Mouse (Mus musculus): ENCODE results near the gene Itgb2l. TPM values are rescaled to one million over a fixed set of nuclear protein-coding genes. Genes with fewer than 3 reads are reported as not detected.

The Itgb2l gene
- 0.06 and 0.10 TPM in 2 replicates for polyA plus RNA-seq (2012; ENCODE audit: low replicate concordance)

DNA sequence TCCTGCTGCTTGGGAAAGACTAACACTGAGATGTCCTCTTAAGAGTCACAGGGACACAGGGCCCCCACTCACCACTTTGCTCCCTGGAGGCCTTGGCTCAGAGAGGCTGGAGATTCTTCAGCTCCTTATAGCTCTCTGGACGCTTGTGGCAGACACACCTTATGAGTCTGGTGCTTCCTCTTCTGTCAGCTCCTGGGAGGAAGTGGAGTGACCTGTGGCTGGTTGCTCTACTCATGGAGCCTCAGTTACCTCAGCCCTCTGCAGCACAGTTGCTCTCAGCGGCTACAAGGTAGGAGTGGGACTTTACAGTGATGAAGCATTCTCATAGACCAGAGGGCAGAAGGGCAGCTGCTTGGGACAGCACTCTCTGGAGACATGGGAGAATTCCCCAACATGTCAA lies at the start of gene Itgb2l:
TSS of gene Itgb2l (minus strand) at position 152 of the 400 bp plus-strand sequence.

DNA sequence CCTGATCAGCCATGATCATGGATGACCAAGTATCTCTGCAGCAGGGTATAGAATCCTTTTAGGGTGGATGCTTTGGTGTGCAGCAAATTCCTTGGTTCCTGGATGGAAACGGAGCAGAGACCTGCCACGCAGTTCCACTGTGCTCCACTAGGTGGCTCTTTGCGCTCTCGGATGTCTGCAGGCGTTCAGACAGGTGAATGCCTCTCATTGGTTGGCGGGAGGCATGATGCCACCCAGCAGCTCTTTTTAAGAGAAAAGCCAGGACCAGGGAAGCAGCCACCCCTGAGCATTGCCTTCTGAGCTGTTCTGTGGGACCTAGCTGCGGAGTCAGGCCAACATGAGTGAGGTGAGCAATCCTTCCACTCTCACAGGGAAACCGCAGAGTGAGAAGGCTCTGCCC lies 24.0 kb upstream of the Itgb2l start, which contains the start of gene Pcp4:
TSS of gene Pcp4 (plus strand) at position 162 of the 400 bp plus-strand sequence.

Other genes starting within 250 kb of the Itgb2l start
- gene Sh3bgr, start 243.2 kb downstream of the Itgb2l start, polyA plus RNA-seq (2012; ENCODE audit: low replicate concordance): 0.16 TPM in 1 of 2 replicates, not detected in the other
- gene B3galt5, start 207.8 kb downstream of the Itgb2l start, polyA plus RNA-seq (2012; ENCODE audit: low replicate concordance): not detected in 2 replicates
- not detected in 2 replicates for gene Pcp4, start 24.0 kb upstream of the Itgb2l start, polyA plus RNA-seq (2012; ENCODE audit: low replicate concordance)